Mouse (Mus musculus) E14TG2a.4 (cell line): ENCODE data around the gene Ide.

Source experiments
- CTCF ChIP-seq: conservative IDR thresholded peaks from 2 replicates; pipeline ENCODE4 v1.5.1; 2014; ENCODE audit warnings: low read length
- POU5F1 ChIP-seq: IDR thresholded peaks from 2 replicates; pipeline ENCODE4 v1.6.1; 2014; ENCODE audit warnings: low read length, borderline replicate concordance

DNA sequence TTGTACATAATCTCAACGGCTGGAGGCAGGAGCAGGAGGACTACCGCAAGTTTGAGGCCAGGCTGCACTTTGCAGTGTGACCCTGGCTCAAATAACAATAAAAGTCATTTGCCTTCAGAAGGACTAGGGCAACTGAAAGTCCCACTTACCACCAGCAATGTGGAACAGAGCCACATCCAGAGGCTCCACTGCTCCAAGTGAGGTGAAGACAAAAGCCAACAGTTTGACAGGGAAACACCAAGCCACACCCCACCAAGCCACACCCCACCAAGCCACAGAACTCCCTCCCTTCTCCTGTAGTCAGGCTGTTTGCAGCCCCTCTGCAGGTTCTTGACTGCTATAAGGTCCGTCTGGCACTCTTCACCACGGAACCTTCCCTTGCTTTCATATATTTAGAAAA is 20.3 kb downstream of the Ide start:
- TF ChIP-seq CTCF (no peak), POU5F1 (no peak)
